Mouse (Mus musculus) R1 (cell line): ENCODE results near the gene Lpp.
A peak's percentile ranks its signal among the peaks of the same experiment; 100 is the strongest.

ENCODE experiments used
- DNase-seq: peaks from one replicate; pipeline ENCODE4 v3.0.0-alpha.2; 2018; ENCODE audit warnings: low read depth, low spot score

Gene Lpp

GRCm38 (mm10) chr16:24860445-24860844 lies 467.1 kb downstream of the Lpp start:
- DNase-seq = no peak

GRCm38 (mm10) chr16:24861374-24861773 lies 468.1 kb downstream of the Lpp start:
- DNase-seq = no peak

DNA sequence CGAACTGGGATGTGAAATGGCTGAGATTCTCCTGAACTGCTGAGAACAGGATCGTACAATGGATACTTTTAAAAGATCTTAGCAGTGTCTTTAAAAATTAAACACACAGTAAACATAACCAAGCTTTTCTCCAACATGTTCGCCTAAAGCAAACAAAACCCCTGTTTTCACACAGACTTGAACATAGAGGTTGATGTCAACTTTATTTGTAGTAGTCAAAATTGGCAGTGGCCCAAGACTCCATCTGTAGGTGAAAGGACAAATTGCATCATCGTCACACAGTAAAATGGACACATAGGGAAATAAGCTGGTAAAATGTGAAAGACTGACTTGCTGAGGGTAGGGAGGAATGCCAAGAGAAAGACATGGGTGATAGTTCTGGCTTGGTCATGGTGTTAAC lies 480.9 kb downstream of the Lpp start:
- peak; percentile 45 for DNase-seq

DNA sequence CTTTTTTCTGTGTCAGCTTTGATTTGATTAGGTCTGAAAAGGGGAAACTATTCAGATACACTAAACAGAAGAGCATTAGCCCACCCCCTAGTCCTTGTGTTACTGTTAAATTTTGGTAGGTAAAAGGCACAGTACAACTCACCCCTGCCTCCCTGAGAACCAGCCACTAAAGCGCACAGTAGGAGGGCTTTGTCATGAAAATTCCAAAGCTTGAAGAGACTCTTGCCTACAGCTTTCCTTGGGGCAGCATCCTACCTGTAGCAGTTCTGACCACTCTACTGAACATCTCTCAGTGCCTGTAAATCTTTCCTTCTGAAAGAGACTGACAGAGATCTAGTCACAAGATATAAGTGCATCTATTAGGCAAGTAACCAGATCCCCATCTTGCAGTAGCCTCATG lies 482.4 kb downstream of the Lpp start:
- DNase-seq = peak; percentile 94

DNA sequence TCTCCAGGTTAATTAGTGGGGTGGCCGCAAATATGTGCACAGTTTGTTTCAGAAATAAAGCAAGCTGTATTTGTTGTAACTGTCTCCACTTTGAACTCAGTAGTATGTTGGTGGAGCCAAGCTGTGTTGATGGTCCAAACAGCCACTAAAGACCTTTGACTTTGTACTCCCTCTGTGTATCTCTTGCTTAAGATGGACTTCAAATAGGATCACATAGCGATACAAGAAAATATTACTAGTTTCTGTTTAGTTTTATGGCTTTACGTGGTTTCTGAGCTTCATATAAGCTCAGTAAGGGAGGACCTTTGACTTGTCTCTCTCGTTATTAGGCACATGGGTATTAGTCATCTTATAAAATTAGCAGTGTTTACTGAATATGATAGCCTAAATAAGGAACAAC lies 485.7 kb downstream of the Lpp start:
- no peak for DNase-seq

GRCm38 (mm10) chr16:24880698-24881097 lies 487.4 kb downstream of the Lpp start:
- no peak for DNase-seq

DNA sequence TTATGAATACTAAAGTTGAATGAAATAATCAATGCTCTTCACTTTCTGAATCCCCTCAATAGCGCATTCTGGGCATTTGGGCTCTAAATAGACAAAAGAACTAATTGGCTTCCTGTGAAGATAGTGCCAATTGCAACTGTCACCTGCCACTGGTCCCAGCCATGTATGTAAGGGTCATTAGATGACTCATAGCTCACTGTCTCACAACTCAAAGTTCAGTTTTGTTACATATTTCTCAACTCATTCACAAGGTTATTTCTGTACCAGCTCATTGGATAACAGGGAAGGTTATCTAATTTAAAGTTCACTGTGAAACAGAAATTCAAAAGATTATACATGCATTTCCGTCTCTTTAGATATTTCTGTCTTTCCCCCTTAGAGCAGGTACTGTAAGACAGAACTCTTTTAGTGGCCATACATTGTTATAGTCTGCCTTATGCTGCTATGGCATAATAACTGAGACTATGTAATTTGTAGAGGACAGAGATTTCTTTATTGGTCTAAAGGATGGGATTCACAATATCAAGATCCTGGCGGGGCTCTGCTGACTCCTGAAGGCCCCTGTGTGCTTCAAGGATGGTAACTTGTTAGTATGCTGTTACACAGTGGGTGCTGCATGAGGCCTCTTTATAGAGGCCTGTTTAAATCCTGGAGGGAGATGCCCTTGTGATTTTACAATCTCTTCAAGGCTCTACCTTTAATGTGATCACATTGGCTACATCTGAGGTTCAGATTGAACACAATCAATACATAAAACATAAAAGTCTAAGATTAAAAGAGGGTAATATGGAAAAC lies 488.9 kb downstream of the Lpp start:
- no peak for DNase-seq

- DNase-seq = no peak
These were observed 490.7 kb downstream of the Lpp start for GRCm38 (mm10) chr16:24884017-24884416.

- DNase-seq = no peak
These were observed 493.0 kb downstream of the Lpp start for GRCm38 (mm10) chr16:24886346-24886745.

DNA sequence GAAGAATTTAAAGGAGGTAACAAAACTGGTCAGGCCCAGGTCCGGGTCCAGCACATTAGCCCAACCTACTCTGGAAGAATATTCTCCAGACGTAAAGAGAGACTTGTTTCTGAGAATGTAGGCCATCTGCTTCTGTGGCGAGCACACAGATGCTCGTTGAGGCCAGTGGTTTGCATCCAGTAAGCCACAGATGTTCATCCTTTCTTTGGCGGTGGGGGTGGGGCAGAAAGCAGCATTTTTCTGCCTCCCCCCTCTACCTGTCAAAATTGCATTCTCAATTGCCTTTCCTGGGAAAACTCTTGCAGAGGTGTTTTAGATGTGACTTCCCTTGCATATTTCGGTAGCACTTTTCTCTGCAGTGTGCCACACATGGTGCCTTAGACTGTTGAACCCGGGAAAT lies 493.6 kb downstream of the Lpp start:
- DNase-seq = no peak

DNA sequence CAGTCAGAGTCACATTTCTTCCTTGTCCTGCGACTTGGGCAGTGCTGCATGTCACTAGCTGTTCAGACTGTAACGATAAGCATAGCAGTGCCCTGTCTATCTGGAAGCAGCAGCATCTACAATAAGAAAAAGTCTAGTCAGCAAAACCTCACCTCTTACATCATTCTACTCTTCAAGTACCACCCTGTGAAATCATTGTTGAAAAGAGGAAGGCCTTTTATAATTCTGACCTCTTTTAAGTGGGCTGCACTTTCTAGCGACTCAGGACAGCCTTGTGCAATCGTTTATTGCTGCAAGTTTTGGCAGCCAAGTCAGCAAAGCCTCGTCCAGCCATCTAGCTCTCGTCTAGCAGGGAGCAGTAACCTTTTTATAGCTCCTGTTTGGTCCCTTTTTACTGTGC lies 498.1 kb downstream of the Lpp start:
- no peak for DNase-seq

DNA sequence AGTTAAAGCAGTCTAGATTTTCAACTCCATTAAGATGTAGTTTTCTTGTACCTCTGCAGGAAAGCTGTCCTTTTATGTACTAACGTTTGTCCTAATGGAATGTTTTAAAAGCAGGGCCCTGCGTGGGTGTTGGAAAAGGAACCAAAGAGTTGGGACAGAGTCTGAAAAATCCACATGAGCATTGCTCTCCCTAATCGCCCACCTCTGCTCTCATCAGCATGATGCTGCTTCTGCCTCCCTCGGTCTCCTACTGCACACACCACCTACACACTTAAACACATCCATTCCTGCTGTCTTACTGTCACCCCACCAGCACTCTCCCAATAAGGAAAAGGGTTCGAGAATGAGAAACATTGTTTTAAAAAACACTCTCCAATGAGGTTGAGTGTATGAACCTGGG lies 501.9 kb downstream of the Lpp start:
- no peak for DNase-seq

GRCm38 (mm10) chr16:24897641-24898040 lies 504.3 kb downstream of the Lpp start:
- DNase-seq = no peak

DNA sequence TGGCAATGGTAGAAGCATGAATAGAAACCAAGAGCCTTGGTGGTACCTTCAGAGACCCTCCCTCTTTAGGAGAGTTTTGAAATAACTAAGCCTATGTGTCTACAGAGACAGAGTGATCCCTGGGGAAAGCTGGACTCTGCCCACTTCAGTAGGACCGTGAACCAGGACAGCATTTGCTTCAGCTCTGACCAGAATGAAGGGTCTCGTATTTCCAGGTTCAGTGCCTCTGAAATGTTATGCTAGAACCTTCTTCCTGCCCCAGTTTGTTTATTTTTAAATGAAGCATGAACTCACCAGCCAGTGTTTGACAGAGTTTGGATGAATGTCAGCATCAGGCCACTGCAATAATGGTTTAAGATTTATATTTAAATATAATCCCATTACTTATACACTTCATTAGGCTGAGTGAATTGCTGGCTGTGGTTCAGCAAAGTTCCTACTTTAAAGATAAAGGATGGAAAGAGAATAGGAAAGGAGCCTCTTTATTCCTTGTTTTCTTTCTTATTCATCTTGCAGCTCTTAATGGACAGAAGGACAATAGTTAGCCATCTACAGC lies 507.0 kb downstream of the Lpp start:
- DNase-seq = no peak

DNA sequence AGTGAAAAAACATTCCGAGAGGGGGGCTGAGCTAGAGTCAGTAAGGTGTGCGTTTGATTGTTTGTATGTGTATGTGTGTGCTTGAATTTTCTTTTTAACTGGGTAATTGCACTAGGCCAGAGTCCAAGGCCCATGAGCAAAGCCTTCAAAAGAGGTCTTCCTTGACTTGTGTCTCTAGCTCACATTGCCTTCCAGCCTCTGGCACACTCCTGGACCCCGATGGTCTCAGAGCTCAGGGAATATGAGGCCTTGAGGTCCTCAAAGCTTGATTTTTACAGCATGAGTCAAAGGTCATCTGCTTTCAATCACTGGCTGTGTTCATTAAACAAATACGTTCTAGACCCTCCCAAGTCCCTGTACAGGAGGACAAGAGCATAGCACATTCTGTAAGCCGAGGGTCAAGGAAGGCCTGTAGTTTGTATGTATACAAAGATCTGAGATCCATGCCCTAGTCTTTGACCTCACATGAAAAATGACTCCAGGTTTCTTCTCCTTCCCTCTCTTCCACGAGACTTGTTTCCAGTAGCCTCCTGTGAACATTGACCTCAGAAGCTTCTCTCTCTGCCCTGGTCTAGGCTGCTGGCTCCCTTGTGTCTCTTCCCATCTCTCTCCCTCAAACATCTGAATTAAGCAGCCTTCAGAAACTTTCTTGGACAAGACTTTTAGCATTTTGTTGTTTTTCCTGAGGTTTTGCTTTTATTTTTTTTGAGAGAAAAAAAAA lies 508.0 kb downstream of the Lpp start:
- no peak for DNase-seq

- DNase-seq = no peak
These were observed 508.8 kb downstream of the Lpp start for GRCm38 (mm10) chr16:24902111-24902510.

DNA sequence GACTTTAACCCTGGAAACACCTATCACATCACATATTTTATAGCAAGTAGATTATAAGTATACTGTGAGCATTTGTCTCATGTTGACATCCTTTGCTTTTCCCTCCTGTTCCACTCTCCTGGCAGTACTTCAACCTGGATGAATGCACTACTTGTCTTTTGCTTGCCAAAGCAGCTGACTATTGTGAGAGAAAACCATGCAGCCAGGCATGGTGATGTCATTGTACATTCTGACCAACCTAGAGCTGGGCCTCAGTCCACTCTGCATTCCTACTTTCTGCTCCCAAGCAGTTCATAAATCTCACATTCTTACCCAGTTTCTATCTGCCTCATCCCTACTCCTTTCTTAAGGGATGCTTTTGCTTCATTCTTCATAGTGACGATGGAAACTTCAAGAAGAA lies 515.6 kb downstream of the Lpp start:
- DNase-seq = no peak

DNA sequence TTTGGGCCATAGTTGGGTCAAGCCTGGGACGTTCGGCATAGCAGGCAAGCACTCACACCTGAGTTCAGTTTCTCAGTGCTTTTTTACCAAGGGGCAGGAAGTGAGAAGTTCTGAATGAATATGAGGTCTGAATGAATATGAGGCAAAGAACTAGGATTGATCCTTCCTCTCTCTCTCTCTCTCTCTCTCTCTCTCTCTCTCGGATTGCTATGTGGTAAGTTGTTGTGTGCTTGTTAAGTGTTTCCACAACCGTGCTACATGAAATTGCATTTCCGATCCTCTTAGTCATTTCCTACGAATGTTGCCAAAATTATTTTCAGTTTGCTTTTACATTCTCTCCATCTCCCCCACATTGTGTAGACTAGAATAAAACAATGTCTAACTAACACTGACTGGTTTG lies 517.0 kb downstream of the Lpp start:
- DNase-seq = no peak

GRCm38 (mm10) chr16:24910834-24911233 lies 517.5 kb downstream of the Lpp start:
- no peak for DNase-seq

GRCm38 (mm10) chr16:24912381-24912780 lies 519.1 kb downstream of the Lpp start:
- no peak for DNase-seq

DNA sequence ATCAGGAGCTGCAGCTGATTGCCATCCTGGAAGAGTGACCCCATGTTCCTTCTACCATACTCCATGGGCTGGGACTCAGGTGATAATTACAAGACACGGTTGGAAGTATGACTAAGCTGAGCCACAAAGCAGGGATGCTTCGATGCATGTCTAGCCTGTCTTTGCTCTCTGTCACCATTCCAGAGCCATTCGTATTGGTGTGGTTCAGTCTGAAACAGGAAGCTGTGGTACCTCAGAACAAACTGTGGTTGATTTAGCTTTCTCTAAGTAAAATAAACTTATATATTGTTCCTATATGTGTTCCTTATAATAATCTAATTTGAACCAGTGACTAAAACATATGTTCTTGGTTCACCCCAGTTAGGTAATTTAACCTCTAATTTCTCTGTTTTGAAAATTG lies 519.7 kb downstream of the Lpp start:
- DNase-seq = no peak

DNA sequence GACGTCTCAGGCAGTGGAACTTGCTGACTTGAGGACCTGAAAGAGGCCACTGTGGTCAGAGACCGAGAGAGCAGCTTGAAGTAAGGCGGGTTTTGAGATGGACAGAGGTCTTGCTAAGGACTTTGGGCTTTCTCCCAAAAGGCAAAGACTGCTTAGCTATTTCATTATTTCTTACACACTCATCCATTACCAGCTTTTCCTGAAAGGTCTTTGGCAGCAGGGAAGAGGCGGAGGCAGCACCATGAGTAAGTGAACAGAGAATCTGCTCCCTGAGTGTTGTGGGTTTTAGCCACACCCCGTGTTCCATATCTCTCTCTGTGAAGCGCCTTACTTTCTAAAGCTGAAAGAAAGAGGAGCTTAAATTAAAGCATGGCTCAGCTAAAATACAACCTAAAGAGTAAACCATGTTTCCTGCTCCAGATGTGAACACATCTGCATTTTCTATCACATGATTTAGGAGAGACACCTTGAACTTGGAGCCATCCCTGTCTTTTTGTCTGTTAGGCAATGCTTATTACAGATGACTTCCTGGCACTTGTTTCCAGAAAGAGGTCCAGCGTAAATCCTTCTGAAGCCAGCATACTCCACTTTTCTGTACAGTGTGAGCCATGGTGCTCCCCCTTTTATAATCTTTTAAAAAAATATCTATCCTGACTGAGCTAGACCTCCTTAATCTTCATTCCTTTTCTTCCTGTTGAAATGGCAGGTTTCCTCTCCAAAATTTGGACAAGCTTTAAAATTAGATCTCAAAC lies 520.5 kb downstream of the Lpp start:
- no peak for DNase-seq
